Mouse (Mus musculus): ENCODE measurements at regions not wholly inside any gene's neighbourhood (a gene's known extent, or its start where the extent isn't known, plus 50 kb on each side); places are given as distances from the start of the nearest gene placed in this dataset.

- TF ChIP-seq MAX (IDR thresholded peaks at IDR 0.05; ENCODE audit: low read depth), result no peak
- no peak for TF ChIP-seq TCF3 (IDR thresholded peaks at IDR 0.05; ENCODE audit: insufficient read length, low read depth)
- no peak for TF ChIP-seq REST (IDR thresholded peaks at IDR 0.05; ENCODE audit: insufficient read depth, insufficient read length)
- TF ChIP-seq POLR2A (IDR thresholded peaks at IDR 0.05; ENCODE audit: insufficient read length, low read depth), result no peak
- no peak for TF ChIP-seq USF1 (IDR thresholded peaks at IDR 0.05; ENCODE audit: low read depth)
- no peak for TF ChIP-seq TCF12 (IDR thresholded peaks at IDR 0.05; ENCODE audit: insufficient read depth, poor library complexity, severe bottlenecking)
- no peak for TF ChIP-seq CEBPB (IDR thresholded peaks at IDR 0.05; ENCODE audit: insufficient read depth, poor library complexity, severe bottlenecking)
- no peak for TF ChIP-seq E2F4 (IDR thresholded peaks at IDR 0.05; ENCODE audit: insufficient read depth)
- TF ChIP-seq POLR2AphosphoS2 (IDR thresholded peaks at IDR 0.05; ENCODE audit: insufficient read length, low read depth), result no peak
- no peak for TF ChIP-seq SRF (IDR thresholded peaks at IDR 0.05; ENCODE audit: control insufficient read depth, insufficient read length, low read depth)
These were observed 178.5 kb upstream of the Zfp64 start for GRCm38 (mm10) chr2:169133855-169134254.

Measured in myocyte (in vitro differentiated cells).